ENCODE assay signal across 19 mouse cellular contexts in genomic region chr16:22996951-22997350, GRCm38 (mm10). TPM values are rescaled to one million over a fixed set of nuclear protein-coding genes. Genes with fewer than 3 reads are reported as not detected.
DNase-seq lines count a peak whose midpoint lies in the region; ATAC-seq and TF ChIP-seq lines count a peak whose summit lies in the region.
"Not testable (repeated sequence)": the region's sequence is repeated elsewhere in the genome, so short reads cannot be mapped to it uniquely, and the experiment has no call there.
"Had no signal": no experiment of that assay in that cellular context is flagged by ENCODE, and none has a peak within 500 bp of the region (broad histone marks: within the 10 kb centered on the region; RNA-seq: fewer than 3 reads in every experiment).

No protein-coding gene starts in this region.

- H3K4me3 ChIP-seq in lung, postnatal 0 days (ENCODE audit: low read depth, low read length): not testable (repeated sequence)

- H3K27me3 ChIP-seq in lung, postnatal 0 days (replicated peaks; ENCODE audit: insufficient read depth, low read length): not testable (repeated sequence)

- 69% methylated on average over 3 of the region's 3 CpGs for WGBS in lung, postnatal 0 days

- not testable (repeated sequence) for TF ChIP-seq EP300 in lung, postnatal 0 days (IDR thresholded peaks at IDR 0.05)

- DNase-seq in adrenal gland, adult (ENCODE audit: inconsistent age in 2 of 2, low spot score in 1 of 2): peak; percentile 8 to 75
- peak; percentile 33 for DNase-seq in adrenal gland, adult 8-10 months
- peak; percentile 28 for DNase-seq in adrenal gland, postnatal 14 days
- DNase-seq in heart, adult 11 months: peak; percentile 44
- DNase-seq in lung, postnatal 0 days (ENCODE audit: low spot score): peak; percentile 0

- H3K4me2 ChIP-seq in lung, postnatal 0 days (replicated peaks; ENCODE audit: low read depth, low read length): not testable (repeated sequence)

- H3K9me3 ChIP-seq in lung, postnatal 0 days (ENCODE audit: low read length): not testable (repeated sequence)

- not testable (repeated sequence) for H3K9ac ChIP-seq in lung, postnatal 0 days (replicated peaks; ENCODE audit: low read depth)

- TF ChIP-seq CTCF in lung, postnatal 0 days (IDR thresholded peaks at IDR 0.05): not testable (repeated sequence)

- H3K4me1 ChIP-seq in lung, postnatal 0 days (ENCODE audit: insufficient read depth, low read depth, low read length): not testable (repeated sequence)

- not testable (repeated sequence) for ATAC-seq in lung, postnatal 0 days

- H3K27ac ChIP-seq in lung, postnatal 0 days (ENCODE audit: low read length): not testable (repeated sequence)

- not testable (repeated sequence) for H3K36me3 ChIP-seq in lung, postnatal 0 days (ENCODE audit: insufficient read depth, low read length)

RNA-seq across cellular contexts. Expression of gene Kng2, which starts 32.3 kb away (rescaled TPM):
- total RNA-seq in adrenal gland, adult 8-10 months (2022): 1 to 10 TPM; 3.6 to 5.7 (median 4.7) TPM
- 28.3 and 64.6 TPM in 2 replicates for total RNA-seq in adrenal gland, postnatal 14 days (2021)
- 0.42 and 1.0 TPM in 2 replicates for polyA plus RNA-seq in lung, postnatal 0 days (2015; fragmentation: Nextera tagmentation; extraction: Ambion mirVana)
- total RNA-seq: CH12.LX; forebrain, postnatal 0 days; G1E had no signal
- polyA plus RNA-seq: activated CD4-positive, CD25-positive, alpha-beta regulatory T cell, adult 4 months; CD4-positive, CD25-positive, alpha-beta regulatory T cell, adult 4 months; cerebellum, adult 2 months; cortical plate, adult 2 months; embryonic facial prominence, embryonic 10.5 days; embryonic facial prominence, embryonic 12.5 days; embryonic facial prominence, embryonic 14.5 days; forebrain, embryonic 11.5 days; forebrain, embryonic 13.5 days; forebrain, embryonic 15.5 days; forebrain, postnatal 0 days; G1E had no signal

RNA-seq across cellular contexts. Expression of gene Hrg, which starts 46.1 kb away (rescaled TPM):
- under 1 TPM in 2 of 4 experiments, not detected in 2; 0.20 to 0.46 TPM for total RNA-seq in adrenal gland, adult 8-10 months (2022)
- total RNA-seq in adrenal gland, postnatal 14 days (2021): 10.0 and 153 TPM in 2 replicates
- 0.06 and 0.07 TPM in 2 replicates for polyA plus RNA-seq in lung, postnatal 0 days (2015; fragmentation: Nextera tagmentation; extraction: Ambion mirVana)
- total RNA-seq: CH12.LX; forebrain, postnatal 0 days; G1E had no signal
- polyA plus RNA-seq: activated CD4-positive, CD25-positive, alpha-beta regulatory T cell, adult 4 months; CD4-positive, CD25-positive, alpha-beta regulatory T cell, adult 4 months; cerebellum, adult 2 months; cortical plate, adult 2 months; embryonic facial prominence, embryonic 12.5 days; embryonic facial prominence, embryonic 14.5 days; forebrain, embryonic 15.5 days; forebrain, postnatal 0 days; G1E; Patski had no signal
